17 mouse cellular contexts compared by ENCODE assay signal in genomic region chr8:123244382-123244781, GRCm38 (mm10). TPM values are rescaled to one million over a fixed set of nuclear protein-coding genes. Genes with fewer than 3 reads are reported as not detected.
DNase-seq lines count a peak whose midpoint lies in the region; ATAC-seq lines count a peak whose summit lies in the region.
"Had no signal": no experiment of that assay in that cellular context is flagged by ENCODE, and none has a peak within 500 bp of the region (broad histone marks: within the 10 kb centered on the region; RNA-seq: fewer than 3 reads in every experiment).

No protein-coding gene starts in this region.

- H3K4me1 ChIP-seq in liver, embryonic 16.5 days (ENCODE audit: control insufficient read depth, low read depth, low read length): peaks cover 8% of the 10 kb centered on the region
- H3K4me1 ChIP-seq: embryonic facial prominence, embryonic 10.5 days; heart, embryonic 13.5 days had no signal

- H3K27ac ChIP-seq in liver, embryonic 16.5 days (ENCODE audit: low read length): no peak overlapping the region
- H3K27ac ChIP-seq: embryonic facial prominence, embryonic 10.5 days; gastrocnemius, adult 2 months; heart, embryonic 13.5 days had no signal

- DNase-seq in kidney, adult 8-10 months: peak; percentile 63 to 68
- DNase-seq in kidney, postnatal 4 days: no peak
- DNase-seq in liver: no peak
- peak; percentile 56 to 83 for DNase-seq in kidney, postnatal 25 days
- peak; percentile 61 for DNase-seq in yolk sac, embryonic 10.5 days (ENCODE audit: low spot score)
- DNase-seq in right cerebral cortex, postnatal 4 days: no peak
- DNase-seq: adrenal gland, adult 8-10 months; adrenal gland, postnatal 36 days; cerebellum, adult 2 months; cerebellum, postnatal 10 days; gastrocnemius, adult 2 months; gastrocnemius, postnatal 25 days; heart, postnatal 36 days had no signal

- no peak overlapping the region for H3K4me3 ChIP-seq in liver, embryonic 16.5 days (ENCODE audit: low read depth, low read length)
- H3K4me3 ChIP-seq: embryonic facial prominence, embryonic 10.5 days; gastrocnemius, adult 2 months; heart, embryonic 13.5 days had no signal

- H3K9ac ChIP-seq in liver, embryonic 16.5 days (ENCODE audit: low read depth, low read length): no peak overlapping the region
- H3K9ac ChIP-seq: heart, embryonic 13.5 days had no signal

- H3K4me2 ChIP-seq in liver, embryonic 16.5 days (ENCODE audit: low read depth, low read length): no peak overlapping the region
- H3K4me2 ChIP-seq: heart, embryonic 13.5 days had no signal

- no peaks in the 10 kb centered on the region for H3K9me3 ChIP-seq in liver, embryonic 16.5 days (replicated peaks; ENCODE audit: control insufficient read depth, low read length)
- H3K9me3 ChIP-seq: embryonic facial prominence, embryonic 10.5 days; heart, embryonic 13.5 days had no signal

- peak; percentile 55 for ATAC-seq in liver, embryonic 16.5 days (ENCODE audit: low read depth)
- ATAC-seq: forebrain, embryonic 14.5 days had no signal

- no peaks in the 10 kb centered on the region for H3K27me3 ChIP-seq in liver, embryonic 16.5 days (ENCODE audit: control insufficient read depth, insufficient read depth, low read depth, low read length)
- H3K27me3 ChIP-seq: heart, embryonic 13.5 days had no signal

- peaks cover 5% of the 10 kb centered on the region for H3K36me3 ChIP-seq in liver, embryonic 16.5 days (ENCODE audit: control insufficient read depth, insufficient read depth)

- 73% methylated on average over 4 of the region's 4 CpGs for WGBS in liver, embryonic 16.5 days (ENCODE audit: insufficient replicate concordance)

RNA-seq across cellular contexts. Expression of gene Spata2l, which starts 8.3 kb away (rescaled TPM):
- polyA plus RNA-seq in liver, embryonic 16.5 days (2015; fragmentation: Nextera tagmentation; extraction: Ambion mirVana): 3.2 and 3.3 TPM in 2 replicates

RNA-seq across cellular contexts. Expression of gene Zfp276, which starts 9.6 kb away (rescaled TPM):
- 7.5 and 7.8 TPM in 2 replicates for polyA plus RNA-seq in liver, embryonic 16.5 days (2015; fragmentation: Nextera tagmentation; extraction: Ambion mirVana)

RNA-seq across cellular contexts. Expression of gene Vps9d1, which starts 9.8 kb away (rescaled TPM):
- polyA plus RNA-seq in liver, embryonic 16.5 days (2015; fragmentation: Nextera tagmentation; extraction: Ambion mirVana): 4.8 and 5.6 TPM in 2 replicates

RNA-seq across cellular contexts. Expression of gene Cdk10, which starts 19.7 kb away (rescaled TPM):
- polyA plus RNA-seq in liver, embryonic 16.5 days (2015; fragmentation: Nextera tagmentation; extraction: Ambion mirVana): 8.8 and 8.9 TPM in 2 replicates

RNA-seq across cellular contexts. Expression of gene Spata33, which starts 31.8 kb away (rescaled TPM):
- polyA plus RNA-seq in liver, embryonic 16.5 days (2015; fragmentation: Nextera tagmentation; extraction: Ambion mirVana): 0.14 and 0.21 TPM in 2 replicates

Comparison
In these comparisons a context has a peak if more than half of its experiments do, and no peak if none do; other contexts are left out.
1. DNase-seq: peak in kidney, adult 8-10 months (2 of 2), kidney, postnatal 25 days (2 of 2) and yolk sac, embryonic 10.5 days (single experiment); none in kidney, postnatal 4 days (0 of 2), liver (single experiment) and right cerebral cortex, postnatal 4 days (single experiment).